Mouse (Mus musculus) forebrain, embryonic 15.5 days (tissue): ENCODE data around the gene Siah3. TPM values are rescaled to one million over a fixed set of nuclear protein-coding genes. Genes with fewer than 3 reads are reported as not detected.
A peak's percentile ranks its signal among the peaks of the same experiment; 100 is the strongest.

Experiments
- ATAC-seq: fragments of 200-750 bp; cut with Nextera tagmentation; replicated peaks from 2 replicates; pipeline ENCODE4 v1.8.0; 2017; ENCODE audit warnings: mild to moderate bottlenecking, moderate TSS enrichment, moderate library complexity
- H3K27ac ChIP-seq: fragments of 300-500 bp; sonication (generic); replicated peaks from 2 replicates; pipeline ENCODE4 v1.5.1; 2015; ENCODE audit warnings: mild to moderate bottlenecking, inconsistent platforms
- H3K27me3 ChIP-seq: fragments of 300-500 bp; sonication (generic); 2 replicates; pipeline ENCODE4 v1.6.1; 2015; ENCODE audit warnings: inconsistent platforms
- H3K36me3 ChIP-seq: fragments of 300-500 bp; sonication (generic); 2 replicates; pipeline ENCODE4 v1.6.1; 2015; ENCODE audit warnings: mild to moderate bottlenecking, inconsistent platforms
- H3K4me1 ChIP-seq: fragments of 300-500 bp; sonication (generic); 2 replicates; pipeline ENCODE4 v1.6.1; 2015; ENCODE audit warnings: inconsistent platforms
- H3K4me2 ChIP-seq: fragments of 300-500 bp; sonication (generic); replicated peaks from 2 replicates; pipeline ENCODE4 v1.6.1; 2015; ENCODE audit warnings: mild to moderate bottlenecking, inconsistent platforms
- H3K4me3 ChIP-seq: fragments of 300-500 bp; sonication (generic); 2 replicates; pipeline ENCODE4 v1.5.1; 2015; ENCODE audit warnings: mild to moderate bottlenecking, inconsistent platforms
- H3K9ac ChIP-seq: fragments of 300-500 bp; sonication (generic); replicated peaks from 2 replicates; pipeline ENCODE4 v1.6.1; 2015; ENCODE audit warnings: mild to moderate bottlenecking, inconsistent platforms
- H3K9me3 ChIP-seq: fragments of 300-500 bp; sonication (generic); 2 replicates; pipeline ENCODE4 v1.6.1; 2016; ENCODE audit warnings: inconsistent platforms
- WGBS: fragments of 180-500 bp; shearing (Covaris S2); methylation state at CpG from one replicate; pipeline ENCODE4 v1.1.7; 2015; ENCODE audit warnings: mixed read lengths; 5-methylcytosine and 5-hydroxymethylcytosine counted together
- polyA plus RNA-seq: library from polyadenylated mRNA; unstranded; fragments of >200 nt; fragmentation: Nextera tagmentation; extraction: Ambion mirVana; gene quantifications from 2 replicates; pipeline ENCODE4 v1.2.1, GENCODE M21; 2015

The Siah3 gene
- polyA plus RNA-seq = 3.8 and 5.2 TPM in 2 replicates

DNA sequence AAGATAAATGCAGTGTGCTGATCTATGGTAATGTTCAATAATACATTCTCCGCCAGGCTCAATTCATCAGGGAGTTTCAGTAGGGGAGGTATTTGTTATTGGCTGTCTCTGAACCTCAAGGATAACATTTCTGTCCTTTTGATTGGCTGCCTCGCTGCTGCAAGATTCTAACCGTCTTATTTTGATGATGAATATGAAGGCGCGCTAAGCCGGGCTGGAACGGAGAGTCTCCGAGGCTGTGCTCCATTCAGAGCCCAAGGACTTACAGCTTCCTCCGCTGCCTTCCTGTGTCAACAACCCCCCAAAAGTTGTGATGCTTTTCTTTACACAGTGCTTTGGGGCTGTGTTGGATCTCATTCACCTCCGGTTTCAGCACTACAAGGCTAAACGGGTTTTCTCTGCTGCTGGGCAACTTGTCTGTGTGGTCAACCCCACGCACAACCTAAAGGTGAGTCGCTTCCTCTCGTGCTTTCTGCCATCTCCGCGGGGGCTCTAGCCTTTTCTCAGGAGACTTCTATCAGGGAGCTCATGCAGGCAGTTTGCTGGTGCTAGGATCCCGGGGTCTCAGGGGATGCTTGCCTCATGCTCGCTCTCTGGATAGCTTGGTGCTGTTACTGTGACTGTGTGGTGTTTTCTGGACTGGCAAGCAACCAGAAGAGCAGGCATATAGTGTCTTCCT is at the start of gene Siah3:
TSS of gene Siah3 (plus strand) at position 240 of the 679 bp plus-strand sequence.
- no peaks in the 10 kb centered on the region for H3K9me3 ChIP-seq
- peak within 1 kb of the TSS; percentile 54 for H3K4me3 ChIP-seq
- no peaks in the 10 kb centered on the region for H3K27me3 ChIP-seq
- no peaks in the 10 kb centered on the region for H3K36me3 ChIP-seq
- H3K4me1 ChIP-seq = peaks cover 64% of the 10 kb centered on the region
- peak within 1 kb of the TSS; percentile 75 for H3K4me2 ChIP-seq
- 2% methylated on average over 18 of the region's 18 CpGs for WGBS
- peak within 1 kb of the TSS; percentile 94 for H3K27ac ChIP-seq
- ATAC-seq = peak; percentile 44
- H3K9ac ChIP-seq = peak within 1 kb of the TSS; percentile 56

DNA sequence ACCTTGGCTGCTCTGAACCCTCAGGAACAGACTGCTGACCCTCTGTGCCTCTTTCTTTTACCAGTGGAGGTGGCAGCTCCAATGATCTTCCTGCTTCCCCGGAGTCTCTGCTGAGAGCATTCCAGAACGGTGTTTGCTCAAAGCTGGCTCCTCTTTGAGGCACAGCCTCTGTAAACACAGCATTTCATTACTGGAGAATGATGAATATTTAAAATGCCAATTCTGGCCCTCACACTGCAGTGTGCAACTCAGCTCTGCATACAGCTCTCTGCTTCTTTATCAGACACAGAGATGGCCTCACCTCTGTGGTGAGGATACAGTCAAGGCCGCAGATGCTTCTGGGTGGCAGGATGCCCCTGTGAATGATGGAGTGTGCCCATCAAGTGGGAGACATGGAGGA is 46.0 kb upstream of the Siah3 start:
- Histone ChIP-seq H3K4me2 (no peak overlapping the region), H3K9ac (no peak overlapping the region), H3K27ac (no peak overlapping the region), H3K27me3 (no peaks in the 10 kb centered on the region), H3K4me3 (no peak overlapping the region), H3K9me3 (no peaks in the 10 kb centered on the region), H3K4me1 (no peaks in the 10 kb centered on the region), H3K36me3 (no peaks in the 10 kb centered on the region)
- no peak for ATAC-seq
- WGBS = 57% methylated on average over 3 of the region's 3 CpGs

DNA sequence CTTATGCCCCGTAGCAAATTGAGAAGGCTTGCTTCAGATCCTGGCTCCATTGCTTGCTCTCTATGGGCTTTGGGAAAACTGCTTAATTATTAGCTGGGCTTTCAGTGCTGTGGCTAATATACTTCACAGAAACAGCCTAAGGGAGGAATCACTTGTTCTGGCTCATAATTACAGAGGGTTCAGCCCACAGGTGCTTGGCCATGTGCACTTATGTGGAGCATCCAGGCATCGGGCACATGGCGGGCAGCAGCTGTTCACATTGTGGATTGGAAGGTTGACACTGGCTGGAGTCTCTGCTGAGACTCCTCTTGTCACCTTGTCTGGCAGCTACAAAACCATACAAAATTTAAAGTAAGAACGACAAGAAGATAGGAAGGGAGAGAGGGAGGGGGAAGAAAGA is 45.4 kb upstream of the Siah3 start:
- H3K27ac ChIP-seq = no peak overlapping the region
- WGBS = 71% methylated on average over 4 of the region's 4 CpGs
- no peak for ATAC-seq

DNA sequence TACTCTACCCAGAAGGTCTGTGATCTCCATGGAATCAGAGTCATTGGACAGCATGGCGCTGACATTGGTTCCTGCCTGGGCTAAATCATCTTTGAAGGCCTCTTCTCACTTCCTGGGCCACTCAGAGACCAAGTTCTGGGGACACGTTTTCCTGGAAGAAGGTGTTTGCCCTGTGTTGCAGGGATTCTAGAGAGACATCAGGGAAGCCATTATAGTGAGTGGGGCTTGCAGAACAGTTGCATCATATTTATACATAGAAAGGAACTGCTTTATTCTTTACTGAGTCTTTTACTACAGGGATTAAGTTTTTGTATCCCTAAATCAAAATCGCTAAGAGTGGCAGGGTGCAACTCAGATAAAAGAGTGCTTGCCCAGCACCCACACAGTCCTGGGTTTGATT is 37.1 kb upstream of the Siah3 start:
- no peak overlapping the region for H3K9ac ChIP-seq
- H3K36me3 ChIP-seq = no peaks in the 10 kb centered on the region
- no peak overlapping the region for H3K4me2 ChIP-seq
- no peak overlapping the region for H3K4me3 ChIP-seq
- H3K27me3 ChIP-seq = no peaks in the 10 kb centered on the region
- no peaks in the 10 kb centered on the region for H3K9me3 ChIP-seq
- 88% methylated on average over 3 of the region's 3 CpGs for WGBS
- no peak for ATAC-seq
- no peak overlapping the region for H3K27ac ChIP-seq
- no peaks in the 10 kb centered on the region for H3K4me1 ChIP-seq

More for the DNA sequence above, 45.4 kb upstream of the Siah3 start:
- no peak overlapping the region for H3K4me3 ChIP-seq
- H3K36me3 ChIP-seq = no peaks in the 10 kb centered on the region
- no peak overlapping the region for H3K4me2 ChIP-seq
- no peaks in the 10 kb centered on the region for H3K9me3 ChIP-seq
- H3K9ac ChIP-seq = no peak overlapping the region
- H3K4me1 ChIP-seq = no peaks in the 10 kb centered on the region
- no peaks in the 10 kb centered on the region for H3K27me3 ChIP-seq

DNA sequence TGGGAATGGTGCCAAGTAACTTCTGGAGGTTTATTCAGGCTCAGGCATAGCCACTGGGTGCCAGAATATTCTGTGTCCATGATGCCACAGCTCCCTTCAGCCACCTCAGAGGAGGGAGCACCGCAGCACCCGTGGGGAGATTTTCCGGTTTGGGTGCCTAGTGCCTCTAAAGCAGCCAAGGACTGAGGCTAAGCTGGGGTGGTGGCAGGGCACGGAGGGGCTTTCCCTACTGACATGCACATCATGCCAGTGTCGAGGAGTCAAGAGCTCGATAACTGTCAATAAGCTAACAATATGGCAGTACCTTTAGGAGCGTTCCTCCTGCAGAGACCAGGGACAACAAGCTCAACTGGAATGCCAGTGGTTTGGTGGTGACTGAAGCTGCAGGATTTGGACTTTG is 35.9 kb upstream of the Siah3 start:
- no peaks in the 10 kb centered on the region for H3K36me3 ChIP-seq
- no peak overlapping the region for H3K4me2 ChIP-seq
- H3K27ac ChIP-seq = no peak overlapping the region
- H3K27me3 ChIP-seq = no peaks in the 10 kb centered on the region
- no peak overlapping the region for H3K4me3 ChIP-seq
- H3K4me1 ChIP-seq = no peaks in the 10 kb centered on the region
- no peaks in the 10 kb centered on the region for H3K9me3 ChIP-seq
- no peak for ATAC-seq
- WGBS = 93% methylated on average over 7 of the region's 7 CpGs
- H3K9ac ChIP-seq = no peak overlapping the region

DNA sequence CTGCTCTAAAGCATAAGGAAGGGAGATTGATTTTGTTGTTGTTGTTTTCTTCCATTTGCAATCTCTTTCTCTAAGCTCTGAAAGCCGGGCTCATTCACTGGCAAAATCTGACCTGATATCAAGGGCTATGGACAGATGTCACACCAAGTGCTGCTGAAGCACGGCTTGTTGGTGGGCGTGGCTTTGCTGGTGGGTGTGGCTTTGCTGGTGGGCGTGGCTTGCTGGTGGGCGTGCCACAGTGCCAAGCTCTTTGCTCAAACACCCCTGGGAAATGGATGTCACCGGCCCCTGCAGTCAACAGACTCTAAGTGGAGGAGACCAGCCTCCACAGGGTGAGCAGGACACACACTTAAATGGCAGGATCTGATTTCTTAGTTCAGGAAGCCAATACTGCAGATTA is 35.0 kb upstream of the Siah3 start:
- H3K4me2 ChIP-seq = no peak overlapping the region
- WGBS = 63% methylated on average over 6 of the region's 6 CpGs

DNA sequence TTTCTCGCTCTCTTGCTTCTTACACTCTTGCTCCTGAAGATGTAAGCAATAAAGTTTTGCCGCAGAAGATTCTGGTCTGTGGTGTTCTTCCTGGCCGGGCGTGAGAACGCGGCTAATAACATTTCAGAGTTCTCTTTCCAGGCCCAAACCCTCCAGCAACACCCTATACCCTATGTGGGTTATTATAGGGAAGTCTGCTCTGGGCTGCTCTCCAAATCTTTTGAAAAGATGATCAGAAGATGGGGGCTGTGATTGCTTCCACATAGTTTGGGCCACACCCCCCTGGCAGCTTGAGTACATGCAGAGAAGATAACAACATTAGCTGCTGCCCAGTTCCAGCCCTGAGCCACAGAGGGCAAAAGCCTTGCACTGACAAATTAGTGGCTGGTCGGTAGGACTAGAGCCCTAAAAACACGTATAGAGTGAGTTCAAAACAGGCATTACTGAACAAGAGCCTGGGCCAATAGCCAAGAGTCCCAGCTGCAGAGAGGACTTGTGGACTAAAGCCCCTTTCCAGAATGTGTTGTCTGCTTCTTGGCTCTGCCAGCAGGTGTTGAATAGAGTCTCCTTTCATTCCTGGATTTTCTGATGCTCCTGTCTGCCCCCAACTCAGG is 24.5 kb upstream of the Siah3 start:
- Histone ChIP-seq H3K4me1 (peaks cover 30% of the 10 kb centered on the region), H3K4me3 (no peak overlapping the region), H3K27me3 (no peaks in the 10 kb centered on the region), H3K36me3 (no peaks in the 10 kb centered on the region), H3K9ac (no peak overlapping the region), H3K27ac (peak overlapping the region; percentile 61), H3K9me3 (no peaks in the 10 kb centered on the region), H3K4me2 (no peak overlapping the region)
- 66% methylated on average over 8 of the region's 8 CpGs for WGBS
- ATAC-seq = peak; percentile 78

More for the DNA sequence above, 35.0 kb upstream of the Siah3 start:
- Histone ChIP-seq H3K4me1 (no peaks in the 10 kb centered on the region), H3K27ac (no peak overlapping the region), H3K27me3 (no peaks in the 10 kb centered on the region), H3K36me3 (no peaks in the 10 kb centered on the region), H3K4me3 (no peak overlapping the region), H3K9ac (no peak overlapping the region), H3K9me3 (no peaks in the 10 kb centered on the region)
- ATAC-seq = no peak

DNA sequence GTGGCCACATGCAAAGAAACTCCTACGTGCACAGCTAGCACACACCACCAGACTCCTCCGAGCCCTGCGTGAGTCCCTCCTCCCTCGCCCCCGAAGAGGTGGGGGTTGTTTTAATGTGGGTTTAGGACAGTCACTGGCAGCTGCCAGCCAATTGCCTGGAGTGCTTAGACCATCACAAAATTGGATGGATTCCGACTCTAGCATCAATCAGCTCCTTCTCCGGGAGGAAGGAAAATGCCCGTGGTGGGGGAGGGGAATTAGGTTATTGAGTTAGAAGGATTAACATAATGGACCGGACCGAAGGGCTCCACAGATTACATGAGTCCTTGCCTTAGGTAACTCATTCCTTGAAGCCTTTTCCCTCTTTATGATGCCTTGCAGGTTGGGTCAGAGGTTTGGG is 22.9 kb upstream of the Siah3 start:
- H3K27me3 ChIP-seq = no peaks in the 10 kb centered on the region
- no peak overlapping the region for H3K9ac ChIP-seq
- ATAC-seq = peak; percentile 71
- H3K27ac ChIP-seq = peak overlapping the region; percentile 38; the same call in 1 of the 2 replicates
- no peak overlapping the region for H3K4me3 ChIP-seq
- H3K4me1 ChIP-seq = peaks cover 30% of the 10 kb centered on the region
- no peaks in the 10 kb centered on the region for H3K36me3 ChIP-seq
- WGBS = 29% methylated on average over 10 of the region's 10 CpGs
- no peaks in the 10 kb centered on the region for H3K9me3 ChIP-seq
- H3K4me2 ChIP-seq = no peak overlapping the region

DNA sequence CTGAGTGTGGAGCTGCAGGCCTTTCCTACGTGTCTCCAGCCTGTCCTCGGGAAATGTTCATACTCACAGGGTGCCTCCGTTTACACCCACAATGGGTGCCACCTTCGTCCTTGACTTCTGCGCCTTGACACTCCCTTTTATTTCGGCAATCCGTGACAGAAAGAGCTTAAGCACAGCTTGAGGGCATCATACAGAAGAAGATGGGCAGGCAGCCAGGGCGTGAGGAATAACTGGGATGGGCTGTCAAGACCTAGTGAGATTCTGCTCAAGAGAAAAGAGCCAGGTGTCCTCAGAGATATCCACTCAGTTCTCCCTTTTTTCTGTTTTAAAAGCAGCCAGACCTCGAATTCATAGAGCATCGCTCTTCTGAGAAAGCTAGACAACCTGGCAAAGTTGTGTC is 21.2 kb upstream of the Siah3 start:
- Histone ChIP-seq H3K9me3 (no peaks in the 10 kb centered on the region), H3K9ac (no peak overlapping the region), H3K4me1 (peaks cover 30% of the 10 kb centered on the region), H3K4me2 (no peak overlapping the region), H3K27ac (no peak overlapping the region), H3K27me3 (no peaks in the 10 kb centered on the region), H3K36me3 (no peaks in the 10 kb centered on the region), H3K4me3 (no peak overlapping the region)
- no peak for ATAC-seq
- WGBS = 73% methylated on average over 10 of the region's 10 CpGs

DNA sequence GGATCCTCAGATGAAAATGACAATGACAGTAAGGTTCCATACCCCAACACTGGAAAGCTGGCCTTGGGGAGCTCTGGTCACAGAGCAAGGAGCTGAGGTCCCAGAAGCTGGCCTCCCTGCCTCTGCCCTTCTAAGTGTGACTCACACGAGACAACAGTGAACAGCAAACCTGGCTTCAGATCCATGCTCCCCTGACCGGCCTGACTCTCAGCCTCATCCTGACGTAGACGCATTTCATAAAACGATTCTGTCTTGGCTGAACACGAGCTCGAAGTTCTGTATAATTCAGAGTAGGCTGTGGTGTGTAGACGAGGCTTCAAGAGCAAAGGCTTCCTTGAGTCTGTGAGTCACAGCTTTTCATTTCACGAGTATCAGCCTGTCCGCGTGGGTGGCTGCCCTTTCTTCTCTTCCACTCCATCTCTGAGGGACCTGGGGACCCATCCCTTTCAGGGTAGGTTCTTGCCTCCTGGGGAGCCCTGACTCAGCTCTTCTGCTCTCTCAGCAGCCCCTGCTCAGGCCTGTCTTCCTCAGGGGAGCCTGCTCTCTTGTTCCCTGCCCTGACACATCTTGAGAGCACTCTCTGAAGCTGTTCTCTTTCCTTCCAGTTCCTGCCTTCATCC is 11.2 kb upstream of the Siah3 start:
- Histone ChIP-seq H3K4me3 (no peak overlapping the region), H3K9me3 (no peaks in the 10 kb centered on the region), H3K27me3 (no peaks in the 10 kb centered on the region), H3K4me2 (no peak overlapping the region), H3K9ac (no peak overlapping the region), H3K4me1 (peaks cover 17% of the 10 kb centered on the region), H3K36me3 (no peaks in the 10 kb centered on the region), H3K27ac (no peak overlapping the region)
- 76% methylated on average over 11 of the region's 11 CpGs for WGBS
- ATAC-seq = 0 out of 2 replicates have a peak, but pooled peaks have one; percentile 23

DNA sequence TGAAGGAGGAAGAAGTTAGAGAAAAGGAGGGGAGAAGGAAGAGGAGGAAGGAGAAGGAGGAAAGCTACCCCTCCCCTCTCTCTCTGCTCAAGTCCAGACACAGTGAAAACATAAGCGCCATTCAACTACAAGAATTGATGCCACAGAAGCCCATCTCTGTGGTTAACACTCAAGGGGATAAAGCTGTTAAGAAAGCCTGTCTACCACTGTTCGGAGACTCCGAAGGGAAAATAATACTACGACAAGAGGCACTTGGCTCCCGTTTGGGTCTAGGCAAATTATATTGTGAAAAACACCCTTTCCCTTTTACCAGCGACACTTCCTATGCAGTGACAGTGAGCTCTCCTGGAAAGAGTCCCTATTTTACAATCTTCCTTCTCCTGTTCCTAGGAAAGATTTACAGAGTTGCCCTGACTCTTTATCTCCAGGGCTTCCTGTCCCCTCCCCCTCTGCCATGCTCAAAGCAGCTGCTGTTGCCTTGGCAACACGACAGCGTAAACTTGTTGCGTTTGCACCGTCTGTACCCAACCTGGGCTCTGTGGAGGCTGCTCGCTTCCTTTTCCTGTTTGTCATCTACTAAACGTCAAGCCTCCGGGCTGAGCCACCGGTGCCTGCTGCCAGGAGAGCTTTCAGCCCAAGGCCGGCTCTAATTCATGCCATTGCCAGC is 10.4 kb upstream of the Siah3 start:
- peak; percentile 94 for ATAC-seq
- H3K9me3 ChIP-seq = no peaks in the 10 kb centered on the region
- peak overlapping the region; percentile 32 for H3K4me3 ChIP-seq
- peaks cover 17% of the 10 kb centered on the region for H3K4me1 ChIP-seq
- H3K4me2 ChIP-seq = peak overlapping the region; percentile 54
- peak overlapping the region; percentile 29; the same call in 1 of the 2 replicates for H3K9ac ChIP-seq
- WGBS = 4% methylated on average over 15 of the region's 15 CpGs
- no peaks in the 10 kb centered on the region for H3K36me3 ChIP-seq
- H3K27ac ChIP-seq = peak overlapping the region; percentile 75
- H3K27me3 ChIP-seq = no peaks in the 10 kb centered on the region

DNA sequence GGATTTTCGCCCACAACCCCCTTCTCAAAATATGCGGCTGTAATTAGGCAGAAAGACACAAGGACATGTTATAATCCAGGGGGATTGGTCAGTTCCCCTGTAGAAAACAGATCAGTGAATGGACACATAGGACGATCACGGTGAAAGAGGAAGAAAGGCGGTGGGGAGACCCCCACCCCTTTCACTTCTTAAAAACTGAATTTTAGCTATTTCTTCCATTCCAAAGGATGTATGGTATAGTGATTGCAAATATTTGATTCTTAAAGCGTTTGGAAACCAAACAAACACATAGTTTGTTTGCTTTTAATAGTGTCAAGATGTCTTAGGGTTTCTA is 9.9 kb upstream of the Siah3 start:
- peak overlapping the region; percentile 32 for H3K4me3 ChIP-seq
- no peak for ATAC-seq
- peaks cover 17% of the 10 kb centered on the region for H3K4me1 ChIP-seq
- no peaks in the 10 kb centered on the region for H3K9me3 ChIP-seq
- H3K4me2 ChIP-seq = peak overlapping the region; percentile 54
- 15% methylated on average over 6 of the region's 6 CpGs for WGBS
- no peaks in the 10 kb centered on the region for H3K36me3 ChIP-seq
- no peaks in the 10 kb centered on the region for H3K27me3 ChIP-seq
- H3K9ac ChIP-seq = peak overlapping the region; percentile 29; the same call in 1 of the 2 replicates
- peak overlapping the region; percentile 75 for H3K27ac ChIP-seq
